ENCODE assay signal across 7 mouse cellular contexts in genomic region chr8:106403246-106403933, GRCm38 (mm10). TPM values are rescaled to one million over a fixed set of nuclear protein-coding genes. Genes with fewer than 3 reads are reported as not detected.
A peak's percentile ranks its signal among the peaks of the same experiment; 100 is the strongest.
DNase-seq lines count a peak whose midpoint lies in the region; ATAC-seq and TF ChIP-seq lines count a peak whose summit lies in the region.

No protein-coding gene starts in this region.

- TF ChIP-seq CTCF in MEL (IDR thresholded peaks at IDR 0.05 in 2 of 3, conservative IDR thresholded peaks at IDR 0.05 in 1 of 3; ENCODE audit: control insufficient read depth in 1 of 3, insufficient read depth in 1 of 3, low read depth in 2 of 3, low read length in 3 of 3, poor library complexity in 1 of 3, severe bottlenecking in 1 of 3) = peak; percentile 74 to 86 (median 84)
- peak; percentile 96 for TF ChIP-seq CTCF in heart, adult 2 months (IDR thresholded peaks at IDR 0.05)

- no peaks in the 10 kb centered on the region; a peak in 1 of 4 replicates for H3K4me1 ChIP-seq in MEL (ENCODE audit: control insufficient read depth in 1 of 2, insufficient read depth in 2 of 2, low read length in 2 of 2)
- peaks cover 14% of the 10 kb centered on the region for H3K4me1 ChIP-seq in heart, adult 2 months (ENCODE audit: control insufficient read depth, insufficient read depth, low read length)
- peaks cover 18% of the 10 kb centered on the region for H3K4me1 ChIP-seq in liver, embryonic 12.5 days

- DNase-seq in MEL (ENCODE audit: low read depth, low spot score) = peak; percentile 62
- peak; percentile 66 for DNase-seq in adrenal gland, adult 2 months
- DNase-seq in embryo, embryonic 10.5 days (ENCODE audit: low spot score) = peak; percentile 80
- DNase-seq in heart, adult 2 months = peak; percentile 74
- DNase-seq in kidney, postnatal 14 days = peak; percentile 79
- peak; percentile 70 for DNase-seq in right cerebral cortex, postnatal 14 days

- no peak for TF ChIP-seq POLR2A in MEL (IDR thresholded peaks at IDR 0.05; ENCODE audit: control insufficient read depth in 1 of 2, insufficient read depth in 1 of 2, low read depth in 1 of 2, low read length in 2 of 2, poor library complexity in 1 of 2)
- no peak for TF ChIP-seq POLR2A in heart, adult 2 months (IDR thresholded peaks at IDR 0.05; ENCODE audit: insufficient read depth, low read depth, low read length)

- H3K36me3 ChIP-seq in MEL (ENCODE audit: control insufficient read depth in 1 of 2, insufficient read depth in 2 of 2, low read length in 2 of 2) = peaks cover 0 to 3% of the 10 kb centered on the region in 2 experiments; a peak in 1 of 4 replicates
- no peaks in the 10 kb centered on the region for H3K36me3 ChIP-seq in heart, adult 2 months (ENCODE audit: control insufficient read depth, insufficient read depth, low read length)
- no peaks in the 10 kb centered on the region for H3K36me3 ChIP-seq in liver, embryonic 12.5 days

- H3K4me2 ChIP-seq in liver, embryonic 12.5 days = no peak overlapping the region

- H3K27ac ChIP-seq in MEL (ENCODE audit: control insufficient read depth, low read depth, low read length) = no peak overlapping the region
- no peak overlapping the region; the same call in 1 of the 2 replicates for H3K27ac ChIP-seq in heart, adult 2 months
- H3K27ac ChIP-seq in liver, embryonic 12.5 days = no peak overlapping the region

- intact Hi-C loops in heart, adult 2 months (cut with DNase I) = loop anchor here (1.0 to 5.0 kb wide), 6 partner anchors 23 to 261 kb away; partner anchors contain the start of genes Prmt7 and Slc7a6os

- 17% methylated on average over 12 of the region's 12 CpGs for WGBS in heart, adult 2 months
- WGBS in liver, embryonic 12.5 days (ENCODE audit: insufficient replicate concordance) = 21% methylated on average over 12 of the region's 12 CpGs

- peak; percentile 61 for ATAC-seq in liver, embryonic 12.5 days

- H3K9ac ChIP-seq in MEL (ENCODE audit: control insufficient read depth, low read depth, low read length, poor library complexity, severe bottlenecking) = no peak overlapping the region; the same call in 1 of the 2 replicates
- no peak overlapping the region for H3K9ac ChIP-seq in heart, adult 2 months (ENCODE audit: low read depth, low read length)
- H3K9ac ChIP-seq in liver, embryonic 12.5 days = no peak overlapping the region

- no peaks in the 10 kb centered on the region for H3K9me3 ChIP-seq in MEL (replicated peaks; ENCODE audit: insufficient read depth, low read length)
- no peaks in the 10 kb centered on the region for H3K9me3 ChIP-seq in liver, embryonic 12.5 days (replicated peaks)

- peaks cover 5 to 8% of the 10 kb centered on the region in 2 experiments; a peak in 2 of 4 replicates for H3K27me3 ChIP-seq in MEL (ENCODE audit: control insufficient read depth in 1 of 2, insufficient read depth in 2 of 2, low read length in 2 of 2)
- no peaks in the 10 kb centered on the region for H3K27me3 ChIP-seq in heart, adult 2 months (ENCODE audit: control insufficient read depth, insufficient read depth, low read length)
- H3K27me3 ChIP-seq in liver, embryonic 12.5 days (replicated peaks) = peaks cover 3% of the 10 kb centered on the region; the same call in 1 of the 2 replicates

- peak overlapping the region; percentile 31 to 46; a peak in 3 of 4 replicates for H3K4me3 ChIP-seq in MEL (ENCODE audit: control insufficient read depth in 1 of 2, insufficient read depth in 1 of 2, low read depth in 2 of 2, low read length in 2 of 2)
- H3K4me3 ChIP-seq in heart, adult 2 months = no peak overlapping the region
- H3K4me3 ChIP-seq in liver, embryonic 12.5 days = no peak overlapping the region

- TF ChIP-seq EP300 in MEL (IDR thresholded peaks at IDR 0.05; ENCODE audit: low read depth in 1 of 2, low read length in 2 of 2) = no peak
- no peak for TF ChIP-seq EP300 in heart, adult 2 months (IDR thresholded peaks at IDR 0.05; ENCODE audit: insufficient read depth, low read depth, low read length)

- no peaks in the 10 kb centered on the region for H3K79me2 ChIP-seq in MEL (ENCODE audit: control insufficient read depth, insufficient read depth, low read length, poor library complexity)
- no peaks in the 10 kb centered on the region for H3K79me2 ChIP-seq in heart, adult 2 months (replicated peaks; ENCODE audit: control insufficient read depth, insufficient read depth, low read length)

- TF ChIP-seq RAD21 in MEL (IDR thresholded peaks at IDR 0.05; ENCODE audit: low read depth, low read length) = peak; percentile 77

TF ChIP-seq in MEL, 35 proteins besides CTCF, POLR2A, EP300 and RAD21:
- TF ChIP-seq ZC3H11A (IDR thresholded peaks at IDR 0.05; ENCODE audit: low read depth, low read length) = peak; percentile 47
- TF ChIP-seq MAFK (IDR thresholded peaks at IDR 0.05; ENCODE audit: borderline replicate concordance, low read depth, low read length) = no peak
- TF ChIP-seq SMC3 (IDR thresholded peaks at IDR 0.05; ENCODE audit: low read depth, low read length) = peak; percentile 72

RNA-seq across cellular contexts. Expression of gene Zfp90, which starts 11.7 kb away (rescaled TPM):
- total RNA-seq in MEL (2012; rRNA removed) = 2.5 and 2.6 TPM in 2 replicates
- 1 to 10 TPM in 1 of 2 experiments, not detected in 1; 3.9 TPM for polyA plus RNA-seq in MEL (2012; ENCODE audit: insufficient read depth in 1 of 2, insufficient read length in 2 of 2, low read depth in 1 of 2, low replicate concordance in 2 of 2, missing spikeins in 1 of 2)
- 1 to 10 TPM; 3.1 to 6.8 TPM for total RNA-seq in adrenal gland, adult 2 months (2021)
- polyA plus RNA-seq in adrenal gland, adult 2 months (2012; rRNA removed) = 0.68 and 1.2 TPM in 2 replicates
- 1 to 10 TPM; 2.7 to 3.8 TPM for total RNA-seq in heart, adult 2 months (2021)
- polyA plus RNA-seq in heart, adult 2 months (2012; rRNA removed) = 1.8 and 2.8 TPM in 2 replicates
- polyA plus RNA-seq in liver, embryonic 12.5 days (2016; fragmentation: Nextera tagmentation; extraction: Ambion mirVana) = 3.5 and 3.8 TPM in 2 replicates

Comparison
In these comparisons a context has a peak if more than half of its experiments do, and no peak if none do; other contexts are left out.
1. H3K4me3 ChIP-seq: peak in MEL (2 of 2); none in heart, adult 2 months (single experiment) and liver, embryonic 12.5 days (single experiment).
2. Peak in every context shown above with its lines, with median percentiles within 50 percentile points of each other: DNase-seq.